Mouse (Mus musculus) hindbrain, embryonic 14.5 days (tissue): ENCODE data around the gene Gm20894. TPM values are rescaled to one million over a fixed set of nuclear protein-coding genes. Genes with fewer than 3 reads are reported as not detected.
"Not testable (repeated sequence)": the region's sequence is repeated elsewhere in the genome, so short reads cannot be mapped to it uniquely, and the experiment has no call there.

Source experiments
- ATAC-seq: fragments of 200-750 bp; cut with Nextera tagmentation; 2 replicates; pipeline ENCODE4 v1.8.0; 2017; ENCODE audit warnings: moderate number of reproducible peaks, mild to moderate bottlenecking, moderate TSS enrichment, moderate library complexity; ENCODE audit not compliant: low FRiP score
- DNase-seq: peaks from one replicate; pipeline ENCODE4 v3.0.0-alpha.2; 2015; ENCODE audit warnings: low spot score
- H3K27ac ChIP-seq: fragments of 300-500 bp; sonication (generic); 2 replicates; pipeline ENCODE4 v1.5.1; 2014; ENCODE audit warnings: mild to moderate bottlenecking, moderate library complexity
- H3K27me3 ChIP-seq: fragments of 300-500 bp; sonication (generic); 2 replicates; pipeline ENCODE4 v1.6.1; 2014; ENCODE audit warnings: mild to moderate bottlenecking, low read length, mixed read lengths; ENCODE audit not compliant: control insufficient read depth, insufficient read depth
- H3K36me3 ChIP-seq: fragments of 300-500 bp; sonication (generic); replicated peaks from 2 replicates; pipeline ENCODE4 v1.6.1; 2014; ENCODE audit not compliant: control insufficient read depth, insufficient read depth
- H3K4me1 ChIP-seq: fragments of 300-500 bp; sonication (generic); replicated peaks from 2 replicates; pipeline ENCODE4 v1.6.1; 2014; ENCODE audit warnings: antibody characterized with exemption, low read length, mixed read lengths; ENCODE audit not compliant: control insufficient read depth, insufficient read depth
- H3K4me2 ChIP-seq: fragments of 300-500 bp; sonication (generic); replicated peaks from 2 replicates; pipeline ENCODE4 v1.6.1; 2014; ENCODE audit warnings: mild to moderate bottlenecking, moderate library complexity
- H3K4me3 ChIP-seq: fragments of 300-500 bp; sonication (generic); replicated peaks from 2 replicates; pipeline ENCODE4 v1.5.1; 2014; ENCODE audit warnings: mild to moderate bottlenecking, low read length
- H3K9ac ChIP-seq: fragments of 300-500 bp; sonication (generic); 2 replicates; pipeline ENCODE4 v1.6.1; 2014
- H3K9me3 ChIP-seq: fragments of 300-500 bp; sonication (generic); 2 replicates; pipeline ENCODE4 v1.6.1; 2016; ENCODE audit warnings: low read length; ENCODE audit not compliant: control insufficient read depth
- WGBS: fragments of 180-500 bp; shearing (Covaris S2); extraction: QIAGEN DNeasy Blood & Tissue Kit; methylation state at CpG from one replicate; pipeline ENCODE4 v1.1.7; 2014; 5-methylcytosine and 5-hydroxymethylcytosine counted together
- polyA plus RNA-seq: library from polyadenylated mRNA; unstranded; fragments of >200 nt; fragmentation: Nextera tagmentation; extraction: Ambion mirVana; gene quantifications from 2 replicates; pipeline ENCODE4 v1.2.1, GENCODE M21; 2014

Gm20894 gene
- not detected in 2 replicates for polyA plus RNA-seq

DNA sequence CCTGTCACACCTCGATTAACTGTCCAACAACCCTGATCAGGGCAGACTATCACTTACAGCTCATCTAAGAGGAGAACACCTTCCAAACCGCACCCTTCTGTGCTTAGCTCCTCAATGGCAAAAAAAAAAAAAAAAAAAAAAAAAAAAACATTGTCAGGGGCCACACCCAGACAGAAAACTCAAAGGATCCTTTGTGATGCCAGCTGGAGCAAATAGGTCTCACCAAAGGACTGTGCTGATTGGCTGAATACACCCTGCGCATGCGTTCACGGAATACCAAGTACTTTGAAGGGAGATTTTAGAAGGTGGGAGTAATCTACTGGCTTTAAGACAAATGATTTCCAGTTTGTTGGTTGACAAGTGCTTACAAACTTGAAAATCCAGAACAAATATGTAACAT, at the start of gene Gm20894:
Gene Gm20894, minus strand, starts transcription at position 101 of the 400 bp plus-strand sequence.
- H3K36me3 ChIP-seq, H3K9ac ChIP-seq, H3K4me1 ChIP-seq, DNase-seq, H3K27me3 ChIP-seq, H3K4me2 ChIP-seq, H3K4me3 ChIP-seq, H3K27ac ChIP-seq, H3K9me3 ChIP-seq, ATAC-seq: not testable (repeated sequence)
- no CpG with 5 or more reads among the region's 5 CpGs for WGBS
